Mouse (Mus musculus) adrenal gland, postnatal 36 days (tissue): ENCODE measurements around the gene Gapvd1. TPM values are rescaled to one million over a fixed set of nuclear protein-coding genes. Genes with fewer than 3 reads are reported as not detected.

Source experiments
- DNase-seq, 2 experiments: peaks; one replicate each; pipeline ENCODE4 v3.0.0; 2021; ENCODE audit warnings: mixed read lengths in 1 of 2
- total RNA-seq, 2 experiments: library from RNA; stranded (reverse); gene quantifications; 2 replicates each; pipeline ENCODE4 v1.2.3; 2021

The Gapvd1 gene
- total RNA-seq, 2 experiments from 2014 or later = 57.9 to 62.0 TPM

DNA sequence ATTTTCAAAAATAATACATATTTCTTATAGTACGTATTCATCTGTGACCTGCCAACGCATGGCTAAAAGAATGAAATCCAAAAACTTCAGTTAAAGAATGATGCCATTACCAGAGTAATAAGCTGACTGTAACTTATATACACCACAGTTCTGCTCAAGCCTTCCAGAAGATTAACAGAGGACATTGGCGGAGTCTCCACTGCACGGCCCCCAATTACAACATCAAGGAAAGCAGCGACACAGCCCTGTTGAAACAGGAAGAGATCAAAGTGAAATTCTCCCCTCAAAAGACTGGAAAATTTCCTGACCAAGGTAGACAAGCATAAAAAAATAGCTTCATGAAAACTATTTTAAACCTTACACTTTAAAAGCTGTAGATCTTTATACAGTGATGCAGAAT lies 29.8 kb downstream of the Gapvd1 start:
- no peak for DNase-seq

DNA sequence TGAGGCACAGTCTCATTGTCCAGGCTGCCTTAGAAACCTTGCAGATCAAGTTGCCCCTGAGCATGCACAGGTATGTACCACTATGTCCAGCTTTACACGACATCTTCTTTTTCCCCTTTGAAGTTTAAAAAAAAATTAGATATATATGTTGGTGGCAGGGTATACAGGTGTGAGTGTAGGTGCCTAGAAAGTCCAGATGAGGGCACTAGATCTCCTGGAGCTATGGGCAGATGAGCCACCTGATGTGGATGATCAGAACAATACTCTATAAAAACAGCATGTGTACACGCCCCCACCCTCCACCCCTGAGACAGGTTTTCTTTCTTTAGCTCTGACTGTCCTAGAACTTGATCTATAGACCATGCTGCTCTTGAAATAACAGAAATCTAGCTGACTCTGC lies 36.8 kb downstream of the Gapvd1 start:
- no peak for DNase-seq

DNA sequence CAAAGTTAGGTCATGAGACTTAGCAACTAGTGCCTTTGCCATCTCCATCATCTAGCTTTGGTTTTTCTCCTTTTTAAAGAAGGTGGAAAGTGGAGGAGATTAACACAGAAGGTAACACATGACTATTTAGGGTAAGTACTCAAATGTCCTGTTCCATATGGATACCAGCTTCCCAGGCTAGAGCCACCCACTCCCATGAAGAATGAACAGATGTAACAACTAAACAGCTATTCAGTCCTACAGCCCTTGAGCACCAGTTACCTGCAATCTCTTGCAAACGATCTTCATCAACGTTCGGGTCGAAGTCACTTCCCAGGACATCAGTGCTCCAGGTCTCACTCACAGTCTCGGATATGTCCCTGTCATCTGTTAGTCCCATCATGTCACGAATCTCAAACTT lies 43.1 kb downstream of the Gapvd1 start:
- no peak for DNase-seq

- no peak for DNase-seq
Observed at GRCm38 (mm10) chr2:34708675-34709074, 46.4 kb downstream of the Gapvd1 start.

GRCm38 (mm10) chr2:34696592-34696991 lies 58.4 kb downstream of the Gapvd1 start:
- no peak for DNase-seq

GRCm38 (mm10) chr2:34692861-34693260 lies 62.2 kb downstream of the Gapvd1 start:
- DNase-seq = no peak

- no peak for DNase-seq
Observed at GRCm38 (mm10) chr2:34684076-34684870, 70.8 kb downstream of the Gapvd1 start.

GRCm38 (mm10) chr2:34677976-34678375 lies 77.1 kb downstream of the Gapvd1 start:
- no peak for DNase-seq

DNA sequence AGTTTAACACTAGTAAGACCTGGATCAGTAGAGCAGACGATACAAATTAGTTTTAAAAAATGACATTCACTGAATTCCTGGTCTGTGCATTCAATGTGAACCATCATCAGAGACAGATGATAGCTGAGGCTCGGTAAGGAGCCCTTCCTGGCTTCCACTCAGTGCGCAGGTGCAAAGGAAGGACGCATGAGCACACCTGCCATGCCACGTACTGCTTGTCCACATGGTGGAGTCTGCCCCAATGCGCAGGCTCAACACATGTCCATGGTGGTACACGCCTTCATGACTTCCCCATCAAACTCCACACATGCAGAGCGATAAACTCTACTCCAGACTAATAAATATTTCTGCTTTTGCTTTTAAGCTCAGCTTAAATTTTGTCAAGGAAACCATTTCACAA lies 78.0 kb downstream of the Gapvd1 start:
- no peak for DNase-seq

DNA sequence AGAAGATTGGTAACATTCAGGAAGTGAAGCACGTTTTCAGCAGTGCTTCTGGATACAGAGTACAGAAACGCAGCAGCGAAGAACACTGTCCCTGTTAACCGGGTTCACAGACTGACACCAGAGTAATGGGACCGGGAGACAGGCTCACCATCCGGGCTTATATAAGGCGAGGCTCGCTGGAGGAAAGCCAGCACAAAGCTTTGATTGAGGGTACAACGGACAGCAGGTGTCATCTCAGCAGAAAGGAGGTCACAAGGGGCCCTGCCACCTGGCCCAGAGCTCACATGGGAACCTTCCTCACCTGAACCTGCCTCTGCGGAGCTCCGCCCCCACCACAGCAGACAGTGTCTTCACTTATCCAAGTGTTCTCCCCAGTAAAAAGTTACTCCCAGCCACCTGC lies 81.2 kb downstream of the Gapvd1 start:
- DNase-seq = no peak

DNA sequence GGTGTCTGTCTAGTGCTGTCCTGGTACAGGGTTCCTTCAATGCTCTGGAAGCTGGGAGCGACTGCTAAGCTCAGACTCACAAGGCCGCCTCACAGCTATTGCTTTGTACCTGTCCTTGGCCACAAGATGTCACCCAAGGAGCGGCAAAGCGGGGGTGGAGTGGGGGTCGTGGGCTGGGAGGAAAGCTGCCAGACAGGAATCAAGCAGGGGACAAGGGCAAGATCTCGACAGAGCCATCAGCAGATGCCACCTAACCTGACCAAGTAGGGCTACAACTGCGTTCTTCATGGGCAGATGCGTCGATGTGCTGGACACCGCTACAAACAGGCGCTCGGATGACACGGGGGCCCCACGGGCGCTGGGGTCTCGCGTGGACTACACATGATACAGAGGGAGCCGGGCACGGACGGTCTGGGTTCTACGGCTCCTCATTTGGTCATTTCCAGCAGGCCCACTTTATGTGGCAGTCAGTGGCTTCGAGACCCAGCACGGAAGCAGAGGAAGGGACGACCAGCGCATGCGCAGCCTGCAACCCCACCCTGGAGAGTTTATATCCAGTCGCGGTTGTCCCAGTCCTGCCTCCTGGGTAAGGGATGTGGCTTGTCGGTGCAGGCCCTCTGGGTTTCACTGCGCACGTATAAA lies 83.5 kb downstream of the Gapvd1 start:
- DNase-seq = peak; percentile 63 to 70

GRCm38 (mm10) chr2:34670470-34670869 lies 84.6 kb downstream of the Gapvd1 start:
- DNase-seq = no peak

DNA sequence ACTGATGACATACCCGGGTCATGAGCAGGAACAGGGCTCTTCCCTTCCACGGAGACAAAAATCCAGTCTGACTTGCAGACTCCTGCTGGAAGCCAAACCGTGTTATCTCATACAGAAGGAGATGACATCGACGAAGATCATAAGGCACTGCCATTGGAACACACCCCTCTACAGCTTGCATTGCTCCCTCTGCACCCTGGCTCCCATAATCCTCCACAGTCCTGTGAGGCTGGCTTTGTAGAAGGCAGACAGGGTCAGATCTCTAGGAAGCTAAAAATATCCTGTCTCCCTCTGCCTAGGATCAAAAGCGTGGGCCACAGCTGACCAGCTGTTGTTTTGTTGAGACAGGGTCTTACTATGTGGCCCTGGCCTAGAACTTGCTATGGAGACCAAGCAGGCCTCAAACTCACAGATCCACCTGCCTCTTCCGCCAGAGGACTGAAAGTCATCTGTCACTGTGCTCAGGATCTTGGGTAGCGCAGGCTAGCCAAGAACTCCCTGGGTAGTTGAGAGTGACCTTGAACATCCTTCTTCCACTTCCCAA lies 85.8 kb downstream of the Gapvd1 start:
- no peak for DNase-seq

- no peak for DNase-seq
Observed at GRCm38 (mm10) chr2:34668440-34669191, 86.4 kb downstream of the Gapvd1 start.

DNA sequence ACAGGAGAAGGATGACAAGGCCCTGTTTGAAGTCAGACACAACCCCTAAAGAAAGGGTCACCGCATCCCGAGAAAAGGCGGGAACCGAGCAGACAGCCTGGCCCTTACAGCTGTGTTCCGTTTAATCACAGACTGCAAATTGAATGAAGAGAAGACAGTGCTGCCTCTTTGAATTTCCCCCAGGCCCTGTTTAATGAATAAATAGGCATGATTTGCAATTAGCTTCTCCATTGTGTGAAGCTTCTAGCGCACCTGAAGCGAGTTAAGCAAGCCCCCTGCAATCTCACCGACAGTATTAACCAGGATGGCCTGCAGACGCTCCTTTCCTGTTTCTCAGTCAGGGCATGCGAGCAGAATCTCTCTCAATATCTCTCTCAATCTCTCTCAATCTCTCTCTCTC lies 87.2 kb downstream of the Gapvd1 start:
- no peak for DNase-seq

GRCm38 (mm10) chr2:34647410-34647809 lies 107.6 kb downstream of the Gapvd1 start:
- DNase-seq = no peak

- DNase-seq = no peak
Observed at GRCm38 (mm10) chr2:34646541-34646865, 108.5 kb downstream of the Gapvd1 start.

DNA sequence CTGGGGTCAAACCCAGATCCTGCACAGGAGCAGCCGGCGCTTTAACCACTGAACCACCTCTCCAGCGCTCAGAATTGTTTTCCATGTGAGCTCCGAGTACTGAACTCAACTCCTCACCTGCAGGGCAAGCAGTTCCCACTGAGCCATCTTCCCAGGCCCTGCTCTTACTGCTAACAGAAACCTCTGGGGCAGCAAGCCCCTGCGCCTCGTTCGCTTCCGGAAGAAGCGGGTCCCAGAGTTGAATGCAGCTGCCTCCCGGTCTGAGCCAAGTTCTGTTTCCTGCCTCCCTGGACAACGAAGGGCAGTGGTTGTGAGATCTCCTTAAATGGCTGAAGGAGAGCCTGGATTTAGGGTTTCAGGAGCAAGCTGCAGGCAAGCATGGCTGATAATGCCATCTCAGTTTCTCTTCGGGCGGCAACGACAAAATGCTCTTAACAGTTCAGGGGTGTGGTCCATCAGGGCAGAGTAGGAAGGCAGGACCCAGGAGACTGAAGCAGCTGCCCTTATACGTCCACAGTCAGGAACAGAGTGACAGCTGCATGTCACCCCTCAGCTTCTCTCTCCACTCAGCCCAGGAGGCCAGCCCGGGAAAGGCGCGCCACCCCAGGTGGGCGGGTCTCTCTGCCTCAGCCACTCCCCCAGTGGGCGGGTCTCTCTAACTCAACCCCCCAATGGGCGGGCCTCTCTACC lies 109.0 kb downstream of the Gapvd1 start:
- DNase-seq = peak; percentile 79 to 90

- DNase-seq = peak; percentile 27 to 47
Observed at GRCm38 (mm10) chr2:34644571-34645526, 110.2 kb downstream of the Gapvd1 start.

GRCm38 (mm10) chr2:34642351-34642750 lies 112.7 kb downstream of the Gapvd1 start:
- no peak for DNase-seq

DNA sequence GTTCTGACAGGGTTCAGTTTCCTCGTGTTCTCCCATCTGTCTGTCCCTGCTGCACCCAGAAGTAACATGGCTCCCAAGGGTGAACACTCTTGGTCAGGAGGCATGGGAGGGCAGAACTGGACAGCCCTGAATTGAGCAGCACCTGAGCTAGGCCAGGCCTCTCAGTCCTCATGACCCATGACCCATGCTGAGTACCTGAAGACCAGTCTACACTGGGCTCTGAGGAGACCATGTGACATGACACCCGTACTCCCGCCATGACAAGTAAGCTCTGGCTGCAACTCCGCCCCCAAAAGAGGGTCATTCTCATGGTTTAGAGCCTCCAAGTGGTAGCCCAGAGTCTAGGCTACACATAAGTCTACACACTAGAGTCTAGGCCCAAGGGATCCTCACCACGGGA lies 115.3 kb downstream of the Gapvd1 start:
- DNase-seq = no peak
